ENCODE assay signal across 27 mouse cellular contexts in genomic region chr13:119722447-119722846, GRCm38 (mm10). TPM values are rescaled to one million over a fixed set of nuclear protein-coding genes. Genes with fewer than 3 reads are reported as not detected.
DNase-seq lines count a peak whose midpoint lies in the region; ATAC-seq and TF ChIP-seq lines count a peak whose summit lies in the region.
"Had no signal": no experiment of that assay in that cellular context is flagged by ENCODE, and none has a peak within 500 bp of the region (broad histone marks: within the 10 kb centered on the region; RNA-seq: fewer than 3 reads in every experiment).

No protein-coding gene starts in this region.

- in situ Hi-C loops in Patski (cut with MboI; ENCODE audit: low pct_unique_long_range_greater_than_20kb), result no loop called here

- POLR2A ChIA-PET in Patski (lab: Charles Lee), result no interaction called here

- peak; percentile 45 for DNase-seq in embryonic facial prominence, embryonic 14.5 days (ENCODE audit: low spot score)
- no peak for DNase-seq in embryonic facial prominence, embryonic 10.5 days (ENCODE audit: low spot score)
- peak; percentile 38 for DNase-seq in limb, embryonic 14.5 days (ENCODE audit: low spot score)
- DNase-seq in limb, embryonic 10.5 days (ENCODE audit: low spot score), result no peak
- DNase-seq in Patski (ENCODE audit: low read depth, low spot score), result no peak
- no peak for DNase-seq in stomach, postnatal 0 days (ENCODE audit: low spot score)
- no peak for DNase-seq in kidney, adult 11 months
- DNase-seq in left cerebral cortex, adult 9 months (ENCODE audit: low spot score in 2 of 2), result no peak
- DNase-seq: adrenal gland, adult 2 months; adrenal gland, postnatal 14 days; B cell, adult 2 months; cerebellum, adult 11-12 months; cerebellum, adult 8-10 months; cerebellum, postnatal 10 days; cerebellum, postnatal 36 days; embryo, embryonic 11 days; gastrocnemius, adult 2 months; gastrocnemius, postnatal 14 days; heart, adult 11 months had no signal

- H3K27me3 ChIP-seq in embryonic facial prominence, embryonic 14.5 days (replicated peaks; ENCODE audit: control insufficient read depth, insufficient read depth, low read length), result no peaks in the 10 kb centered on the region
- H3K27me3 ChIP-seq in embryonic facial prominence, embryonic 10.5 days (replicated peaks; ENCODE audit: low read depth, poor library complexity, severe bottlenecking), result no peaks in the 10 kb centered on the region
- no peaks in the 10 kb centered on the region for H3K27me3 ChIP-seq in limb, embryonic 14.5 days (ENCODE audit: control insufficient read depth, insufficient read depth, low read length)
- H3K27me3 ChIP-seq in limb, embryonic 10.5 days (ENCODE audit: low read depth, poor library complexity, severe bottlenecking), result no peaks in the 10 kb centered on the region
- H3K27me3 ChIP-seq in Patski, result no peaks in the 10 kb centered on the region
- H3K27me3 ChIP-seq in stomach, postnatal 0 days (ENCODE audit: control insufficient read depth, insufficient read depth, low read length), result no peaks in the 10 kb centered on the region
- H3K27me3 ChIP-seq: embryonic facial prominence, embryonic 15.5 days; forebrain, embryonic 12.5 days; forebrain, embryonic 15.5 days; hindbrain, embryonic 12.5 days; hindbrain, embryonic 15.5 days had no signal

- no peak for ATAC-seq in embryonic facial prominence, embryonic 14.5 days (ENCODE audit: low read depth)
- ATAC-seq in limb, embryonic 14.5 days (ENCODE audit: low FRiP score, low read depth), result no peak
- ATAC-seq in Patski, result peak; percentile 54
- ATAC-seq in stomach, postnatal 0 days (ENCODE audit: low FRiP score, low TSS enrichment), result peak; percentile 59; the same call in 1 of the 2 replicates
- ATAC-seq: CD4-positive, CD25-positive, alpha-beta regulatory T cell, adult 4 months; forebrain, embryonic 15.5 days had no signal

- no peak overlapping the region for H3K4me2 ChIP-seq in embryonic facial prominence, embryonic 14.5 days (ENCODE audit: low read depth, low read length)
- no peak overlapping the region for H3K4me2 ChIP-seq in limb, embryonic 14.5 days (replicated peaks; ENCODE audit: low read depth, low read length, severe bottlenecking)
- no peak overlapping the region for H3K4me2 ChIP-seq in stomach, postnatal 0 days (replicated peaks; ENCODE audit: low read depth)
- H3K4me2 ChIP-seq: embryonic facial prominence, embryonic 15.5 days; forebrain, embryonic 12.5 days; forebrain, embryonic 15.5 days; heart, embryonic 11.5 days; hindbrain, embryonic 12.5 days; hindbrain, embryonic 15.5 days had no signal

- H3K4me1 ChIP-seq in embryonic facial prominence, embryonic 14.5 days (ENCODE audit: control insufficient read depth, insufficient read depth, low read length), result no peaks in the 10 kb centered on the region
- no peaks in the 10 kb centered on the region for H3K4me1 ChIP-seq in embryonic facial prominence, embryonic 10.5 days
- H3K4me1 ChIP-seq in limb, embryonic 14.5 days (ENCODE audit: control insufficient read depth, insufficient read depth, low read length), result no peaks in the 10 kb centered on the region
- H3K4me1 ChIP-seq in limb, embryonic 10.5 days, result no peaks in the 10 kb centered on the region
- H3K4me1 ChIP-seq in stomach, postnatal 0 days (replicated peaks; ENCODE audit: control insufficient read depth, insufficient read depth), result no peaks in the 10 kb centered on the region
- H3K4me1 ChIP-seq: embryonic facial prominence, embryonic 15.5 days; forebrain, embryonic 12.5 days; forebrain, embryonic 15.5 days; hindbrain, embryonic 12.5 days; hindbrain, embryonic 15.5 days had no signal

- TF ChIP-seq CTCF in Patski (IDR thresholded peaks at IDR 0.05), result no peak
- TF ChIP-seq CTCF in stomach, postnatal 0 days (IDR thresholded peaks at IDR 0.05; ENCODE audit: low read depth), result no peak

- TF ChIP-seq POLR2A in limb, embryonic 14.5 days (IDR thresholded peaks at IDR 0.05; ENCODE audit: borderline replicate concordance, extremely low read depth, insufficient read depth, insufficient read length), result no peak

- no peak overlapping the region for H3K4me3 ChIP-seq in embryonic facial prominence, embryonic 14.5 days (ENCODE audit: low read depth, low read length)
- no peak overlapping the region for H3K4me3 ChIP-seq in embryonic facial prominence, embryonic 10.5 days
- no peak overlapping the region for H3K4me3 ChIP-seq in limb, embryonic 14.5 days (replicated peaks; ENCODE audit: low read length)
- no peak overlapping the region for H3K4me3 ChIP-seq in limb, embryonic 10.5 days
- no peak overlapping the region for H3K4me3 ChIP-seq in stomach, postnatal 0 days (ENCODE audit: low read depth, low read length)
- H3K4me3 ChIP-seq: embryonic facial prominence, embryonic 15.5 days; erythroblast, embryonic 14.5 days; forebrain, embryonic 12.5 days; forebrain, embryonic 15.5 days; gastrocnemius, adult 2 months; hindbrain, embryonic 12.5 days; hindbrain, embryonic 15.5 days had no signal

- no peak for TF ChIP-seq EP300 in stomach, postnatal 0 days (optimal IDR thresholded peaks at IDR 0.05)

- H3K36me3 ChIP-seq in embryonic facial prominence, embryonic 14.5 days (ENCODE audit: control insufficient read depth, insufficient read depth, low read length), result no peaks in the 10 kb centered on the region
- no peaks in the 10 kb centered on the region for H3K36me3 ChIP-seq in embryonic facial prominence, embryonic 10.5 days (replicated peaks)
- H3K36me3 ChIP-seq in limb, embryonic 14.5 days (ENCODE audit: control insufficient read depth, insufficient read depth, low read length), result no peaks in the 10 kb centered on the region
- H3K36me3 ChIP-seq in limb, embryonic 10.5 days, result no peaks in the 10 kb centered on the region
- no peaks in the 10 kb centered on the region for H3K36me3 ChIP-seq in stomach, postnatal 0 days (ENCODE audit: control insufficient read depth, insufficient read depth, low read length)
- H3K36me3 ChIP-seq: embryonic facial prominence, embryonic 15.5 days; forebrain, embryonic 12.5 days; forebrain, embryonic 15.5 days; hindbrain, embryonic 12.5 days; hindbrain, embryonic 15.5 days had no signal

- no peak overlapping the region for H3K9ac ChIP-seq in embryonic facial prominence, embryonic 14.5 days (ENCODE audit: low read depth, low read length)
- no peak overlapping the region for H3K9ac ChIP-seq in limb, embryonic 14.5 days (ENCODE audit: low read depth, low read length, severe bottlenecking)
- H3K9ac ChIP-seq in stomach, postnatal 0 days (ENCODE audit: low read length), result no peak overlapping the region
- H3K9ac ChIP-seq: embryonic facial prominence, embryonic 15.5 days; forebrain, embryonic 12.5 days; forebrain, embryonic 15.5 days; hindbrain, embryonic 12.5 days; hindbrain, embryonic 15.5 days had no signal

- CTCF ChIA-PET in Patski (lab: Charles Lee), result interaction anchor here (2.0 to 3.2 kb wide), 2 partner anchors 15 to 83 kb away, joined by 4 to 15 read pairs; no protein-coding TSS in a partner anchor

- no peak overlapping the region for H3K27ac ChIP-seq in embryonic facial prominence, embryonic 14.5 days (replicated peaks; ENCODE audit: low read depth, low read length)
- H3K27ac ChIP-seq in embryonic facial prominence, embryonic 10.5 days (replicated peaks), result no peak overlapping the region
- H3K27ac ChIP-seq in limb, embryonic 14.5 days (replicated peaks; ENCODE audit: low read depth, low read length), result no peak overlapping the region
- H3K27ac ChIP-seq in limb, embryonic 10.5 days, result no peak overlapping the region
- H3K27ac ChIP-seq in stomach, postnatal 0 days (replicated peaks), result no peak overlapping the region
- H3K27ac ChIP-seq: embryonic facial prominence, embryonic 15.5 days; forebrain, embryonic 12.5 days; forebrain, embryonic 15.5 days; gastrocnemius, adult 2 months; hindbrain, embryonic 12.5 days; hindbrain, embryonic 15.5 days had no signal

- 76% methylated on average over 3 of the region's 3 CpGs for WGBS in embryonic facial prominence, embryonic 14.5 days
- WGBS in embryonic facial prominence, embryonic 10.5 days, result 88% methylated on average over 3 of the region's 3 CpGs
- WGBS in limb, embryonic 14.5 days, result 74% methylated on average over 3 of the region's 3 CpGs
- WGBS in limb, embryonic 10.5 days, result 90% methylated on average over 3 of the region's 3 CpGs
- 57% methylated on average over 3 of the region's 3 CpGs for WGBS in stomach, postnatal 0 days

- H3K9me3 ChIP-seq in embryonic facial prominence, embryonic 14.5 days (ENCODE audit: control insufficient read depth, low read length), result no peaks in the 10 kb centered on the region
- H3K9me3 ChIP-seq in embryonic facial prominence, embryonic 10.5 days, result no peaks in the 10 kb centered on the region
- H3K9me3 ChIP-seq in limb, embryonic 14.5 days (ENCODE audit: control insufficient read depth, low read length), result no peaks in the 10 kb centered on the region
- no peaks in the 10 kb centered on the region for H3K9me3 ChIP-seq in limb, embryonic 10.5 days (replicated peaks)
- H3K9me3 ChIP-seq in stomach, postnatal 0 days (ENCODE audit: control insufficient read depth, low read length), result no peaks in the 10 kb centered on the region
- H3K9me3 ChIP-seq: embryonic facial prominence, embryonic 15.5 days; forebrain, embryonic 12.5 days; forebrain, embryonic 15.5 days; hindbrain, embryonic 12.5 days; hindbrain, embryonic 15.5 days had no signal

RNA-seq across cellular contexts. Expression of gene Hmgcs1, which starts 32.3 kb away (rescaled TPM):
- 123 and 141 TPM in 2 replicates for polyA plus RNA-seq in embryonic facial prominence, embryonic 14.5 days (2014; fragmentation: Nextera tagmentation; extraction: Ambion mirVana)
- 245 and 273 TPM in 2 replicates for polyA plus RNA-seq in embryonic facial prominence, embryonic 10.5 days (2016; fragmentation: Nextera tagmentation; extraction: Ambion mirVana)
- polyA plus RNA-seq in limb, embryonic 14.5 days (2012; rRNA removed), result 84.0 and 93.0 TPM in 2 replicates
- 118 and 135 TPM in 2 replicates for polyA plus RNA-seq in limb, embryonic 14.5 days (2014; fragmentation: Nextera tagmentation; extraction: Ambion mirVana)
- 195 and 225 TPM in 2 replicates for polyA plus RNA-seq in limb, embryonic 10.5 days (2016; fragmentation: Nextera tagmentation; extraction: Ambion mirVana)
- 64.9 TPM for polyA plus RNA-seq in Patski (2021)
- polyA plus RNA-seq in stomach, postnatal 0 days (2015; fragmentation: Nextera tagmentation; extraction: Ambion mirVana), result 131 and 140 TPM in 2 replicates

RNA-seq across cellular contexts. Expression of gene Nim1k, which starts 33.2 kb away (rescaled TPM):
- 1.8 and 2.3 TPM in 2 replicates for polyA plus RNA-seq in embryonic facial prominence, embryonic 14.5 days (2014; fragmentation: Nextera tagmentation; extraction: Ambion mirVana)
- 1.2 and 1.7 TPM in 2 replicates for polyA plus RNA-seq in embryonic facial prominence, embryonic 10.5 days (2016; fragmentation: Nextera tagmentation; extraction: Ambion mirVana)
- polyA plus RNA-seq in limb, embryonic 14.5 days (2012; rRNA removed), result 1.2 and 1.3 TPM in 2 replicates
- 2.1 and 2.2 TPM in 2 replicates for polyA plus RNA-seq in limb, embryonic 14.5 days (2014; fragmentation: Nextera tagmentation; extraction: Ambion mirVana)
- polyA plus RNA-seq in limb, embryonic 10.5 days (2016; fragmentation: Nextera tagmentation; extraction: Ambion mirVana), result 1.6 and 1.7 TPM in 2 replicates
- 2.9 TPM for polyA plus RNA-seq in Patski (2021)
- 0.53 TPM in 2 replicates for polyA plus RNA-seq in stomach, postnatal 0 days (2015; fragmentation: Nextera tagmentation; extraction: Ambion mirVana)
- polyA plus RNA-seq: erythroblast, embryonic 14.5 days had no signal

Comparison
In these comparisons a context has a peak if more than half of its experiments do, and no peak if none do; other contexts are left out.
1. DNase-seq: peak in embryonic facial prominence, embryonic 14.5 days (single experiment) and limb, embryonic 14.5 days (single experiment); none in embryonic facial prominence, embryonic 10.5 days (single experiment), limb, embryonic 10.5 days (single experiment), Patski (single experiment), stomach, postnatal 0 days (single experiment), kidney, adult 11 months (single experiment) and left cerebral cortex, adult 9 months (0 of 2).
2. ATAC-seq: peak in Patski (single experiment) and stomach, postnatal 0 days (single experiment); none in embryonic facial prominence, embryonic 14.5 days (single experiment) and limb, embryonic 14.5 days (single experiment).